Mouse (Mus musculus) 416B (cell line): ENCODE data around the gene Vkorc1.
A peak's percentile ranks its signal among the peaks of the same experiment; 100 is the strongest.

Source experiments
- DNase-seq: peaks from one replicate; pipeline ENCODE4 v3.0.0; 2011; ENCODE audit warnings: low read depth

Vkorc1 gene

DNA sequence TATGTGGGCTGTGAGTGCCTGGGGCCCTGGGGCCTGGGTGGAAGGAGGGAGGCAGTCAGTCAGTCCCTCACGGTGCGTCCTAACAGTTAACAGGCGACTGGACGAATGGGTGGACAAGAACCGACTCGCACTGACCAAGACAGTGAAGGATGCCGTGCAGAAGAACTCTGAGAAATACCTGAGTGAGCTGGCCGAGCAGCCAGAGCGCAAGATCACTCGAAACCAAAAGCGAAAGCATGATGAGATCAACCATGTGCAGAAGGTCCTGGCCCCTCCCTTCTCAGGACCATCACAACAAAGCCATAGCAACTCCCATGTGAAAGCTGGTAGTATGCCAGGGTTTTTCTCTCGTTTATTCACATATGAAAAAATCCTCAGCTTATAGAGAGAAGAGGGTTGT, 19.9 kb upstream of the Vkorc1 start:
- DNase-seq, result peak; percentile 72

DNA sequence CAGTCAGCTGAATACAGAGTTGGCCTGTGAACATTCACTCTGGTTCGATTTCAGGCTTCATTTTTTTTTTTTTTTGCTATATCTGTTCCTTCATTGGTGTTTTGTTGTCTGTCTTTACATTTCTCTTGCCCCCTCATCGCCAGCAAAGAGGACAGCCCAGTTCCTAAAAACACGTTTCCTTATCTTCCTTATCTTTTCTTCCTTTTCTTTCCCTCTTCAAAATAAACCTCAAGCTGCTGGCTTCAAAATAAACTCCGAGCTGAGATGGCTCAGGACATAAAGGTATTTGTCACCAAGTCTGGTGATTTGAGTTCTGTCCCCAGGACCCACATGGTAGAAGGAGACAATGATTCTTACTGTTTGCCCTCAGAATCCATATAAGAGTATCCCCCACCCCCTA, 17.5 kb upstream of the Vkorc1 start:
- DNase-seq, result no peak

- peak; percentile 95 for DNase-seq
These were observed 16.9 kb upstream of the Vkorc1 start, which contains the start of gene Kat8 for GRCm38 (mm10) chr7:127912190-127912871. Kat8 (plus strand) TSS chr7:127912516.

- DNase-seq, result no peak
These were observed 13.2 kb upstream of the Vkorc1 start for GRCm38 (mm10) chr7:127908656-127909055.

DNA sequence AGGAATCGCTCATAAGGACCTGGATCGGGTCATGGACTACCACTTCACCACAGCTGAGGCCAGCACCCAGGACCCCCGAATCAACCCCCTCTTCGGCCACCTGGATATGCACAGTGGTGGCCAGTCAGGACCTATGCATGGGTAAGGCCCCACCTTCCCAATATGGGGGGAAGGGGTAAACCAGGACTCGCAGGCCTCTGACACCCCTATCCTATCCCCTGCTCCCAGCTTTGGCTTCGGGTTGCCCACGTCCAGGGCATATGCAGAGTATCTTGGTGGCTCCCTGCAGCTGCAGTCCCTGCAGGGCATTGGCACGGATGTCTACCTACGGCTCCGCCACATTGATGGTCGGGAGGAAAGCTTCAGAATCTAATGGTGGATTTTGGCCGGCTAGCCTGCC, 12.5 kb upstream of the Vkorc1 start:
- no peak for DNase-seq

- peak; percentile 90 for DNase-seq
These were observed 8.8 kb upstream of the Vkorc1 start, which contains the start of gene Bckdk for GRCm38 (mm10) chr7:127903971-127904796. Bckdk (plus strand) TSS chr7:127904082.

DNA sequence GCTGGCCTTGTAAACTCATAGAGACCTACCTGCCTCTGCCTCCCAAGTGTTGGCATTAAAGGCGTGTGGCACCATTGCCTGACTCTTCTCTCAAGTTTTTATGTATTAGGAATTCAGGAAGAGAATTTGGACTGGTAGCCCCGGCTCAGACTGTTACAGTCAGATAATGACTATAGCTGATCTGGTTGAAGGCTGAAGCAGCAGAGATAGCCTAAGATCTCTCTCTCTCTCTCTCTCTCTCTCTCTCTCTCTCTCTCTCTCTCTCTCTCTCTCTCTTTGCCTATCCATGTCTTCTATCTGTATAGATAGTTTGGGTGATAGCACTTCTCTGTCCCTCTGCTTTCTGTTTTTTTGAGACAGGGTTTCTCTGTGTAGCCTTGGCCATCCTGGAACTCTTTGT, 6.4 kb upstream of the Vkorc1 start:
- no peak for DNase-seq

GRCm38 (mm10) chr7:127899997-127900396, 4.6 kb upstream of the Vkorc1 start:
- no peak for DNase-seq

DNA sequence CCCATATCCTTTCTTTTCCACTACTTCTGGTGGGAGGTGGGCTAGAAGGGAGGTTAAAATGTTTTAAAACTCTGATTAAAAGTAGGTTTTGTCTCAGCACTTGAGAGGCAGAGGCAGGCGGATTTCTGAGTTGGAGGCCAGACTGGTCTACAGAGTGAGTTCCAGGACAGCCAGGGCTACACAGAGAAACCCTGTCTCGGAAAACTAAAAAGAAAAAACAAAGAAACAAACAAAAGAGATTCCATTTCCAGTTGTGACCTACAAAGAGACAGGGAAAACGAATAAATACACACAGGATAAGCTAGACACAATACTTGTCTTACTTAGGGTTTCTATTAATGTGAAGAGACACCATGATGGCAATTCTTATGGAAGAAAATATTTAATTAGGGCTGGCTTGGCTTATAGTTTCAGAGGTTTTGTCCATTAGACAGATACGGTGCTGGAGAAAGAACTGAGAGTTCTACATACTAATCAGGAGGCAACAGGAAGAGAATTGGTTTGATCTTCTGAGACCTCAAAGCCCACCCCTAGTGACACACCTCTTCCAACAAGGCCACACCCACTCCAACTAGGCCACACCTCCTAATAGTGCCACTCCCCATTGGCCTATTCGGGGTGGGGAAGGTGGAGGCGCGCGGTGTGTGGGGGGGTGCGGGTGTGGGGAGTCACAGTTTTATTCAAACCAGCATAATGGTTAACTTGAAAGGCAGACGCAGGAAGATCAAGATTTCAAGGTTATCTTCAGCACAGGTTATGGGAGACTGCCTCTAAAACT, 3.0 kb upstream of the Vkorc1 start:
- DNase-seq, result no peak

- DNase-seq, result no peak
These were observed 2.1 kb upstream of the Vkorc1 start for GRCm38 (mm10) chr7:127897542-127897941.

DNA sequence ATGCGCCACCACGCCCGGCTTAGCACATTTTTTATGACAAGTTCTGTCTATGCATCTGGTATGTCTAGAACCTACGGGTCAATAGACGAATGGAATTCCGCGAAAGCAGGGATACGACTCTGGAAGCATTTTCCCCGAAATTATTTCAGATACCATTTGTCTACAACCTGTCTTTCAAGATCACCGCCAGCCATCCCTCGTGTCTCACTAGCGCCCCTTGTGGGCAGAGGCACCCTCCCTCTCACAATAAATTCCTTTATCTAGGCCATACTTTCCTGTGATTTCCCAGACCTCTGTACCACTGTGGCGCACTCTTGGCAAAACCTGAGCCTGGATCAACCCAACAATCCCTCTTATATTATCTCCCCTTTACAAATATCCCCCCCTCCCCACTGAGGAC, 967 bp upstream of the Vkorc1 start:
- DNase-seq, result peak; percentile 74

DNA sequence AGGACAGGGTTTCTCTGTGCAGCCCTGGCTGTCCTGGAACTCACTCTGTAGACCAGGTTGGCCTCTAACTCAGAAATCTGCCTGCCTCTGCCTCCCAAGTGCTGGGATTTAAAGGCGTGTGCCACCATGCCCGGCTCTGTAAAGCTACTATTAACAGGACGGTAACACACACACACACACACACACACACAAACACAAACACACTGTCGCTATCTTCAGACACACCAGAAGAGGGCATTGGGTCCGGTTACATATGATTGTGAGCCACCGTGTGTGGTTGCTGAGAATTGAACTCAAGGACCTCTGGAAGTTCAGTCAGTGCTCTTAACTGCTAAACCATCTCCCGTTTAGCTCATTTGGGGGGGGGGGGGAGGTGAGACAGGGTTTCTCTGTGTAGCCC, 474 bp upstream of the Vkorc1 start:
- peak; percentile 39 for DNase-seq

DNA sequence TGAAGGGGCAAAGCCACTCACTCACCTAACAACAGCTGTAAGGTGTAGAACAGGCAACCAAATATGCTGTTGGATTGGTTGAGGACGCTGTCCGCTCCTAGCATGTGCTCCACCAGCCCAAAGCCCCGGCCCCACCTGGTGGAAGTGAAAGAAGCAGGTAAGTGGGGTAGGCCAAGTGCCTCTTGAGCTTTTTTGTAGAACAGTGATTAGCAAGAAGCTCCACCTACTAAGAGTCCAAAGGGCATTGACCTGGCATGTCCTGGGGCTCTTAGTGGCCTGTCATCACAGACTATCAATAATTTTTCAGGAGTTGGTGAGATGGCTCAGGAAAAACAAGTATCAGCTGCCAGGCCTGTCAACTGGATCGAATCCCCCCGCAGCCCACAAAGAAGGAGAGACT, 937 bp downstream of the Vkorc1 start:
- DNase-seq, result no peak

DNA sequence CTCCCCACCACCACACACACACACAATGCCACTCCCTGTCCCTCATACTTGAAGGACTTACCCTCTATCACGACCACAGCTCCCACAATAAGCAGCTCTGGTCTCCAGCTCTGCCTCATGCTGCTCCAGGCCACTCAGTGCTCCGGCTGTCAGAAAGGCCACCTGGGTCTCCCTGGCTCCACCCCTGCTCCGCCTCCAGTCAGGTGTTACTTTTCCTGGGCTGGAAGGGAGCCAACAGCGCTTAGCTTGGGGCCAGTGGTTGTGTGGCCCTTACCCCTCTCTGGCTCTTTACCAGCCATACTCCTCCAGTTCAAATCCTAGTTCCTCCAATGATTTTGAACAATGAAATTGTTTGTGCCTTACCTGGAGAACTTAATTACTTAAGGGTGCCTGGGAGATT, 4.6 kb downstream of the Vkorc1 start, which contains the start of gene Prss53:
Prss53 (minus strand) TSS at position 173 of the 400 bp plus-strand sequence.
- DNase-seq, result no peak

- DNase-seq, result no peak
These were observed 6.6 kb downstream of the Vkorc1 start for GRCm38 (mm10) chr7:127888821-127889220.

- no peak for DNase-seq
These were observed 7.6 kb downstream of the Vkorc1 start for GRCm38 (mm10) chr7:127887781-127888180.

DNA sequence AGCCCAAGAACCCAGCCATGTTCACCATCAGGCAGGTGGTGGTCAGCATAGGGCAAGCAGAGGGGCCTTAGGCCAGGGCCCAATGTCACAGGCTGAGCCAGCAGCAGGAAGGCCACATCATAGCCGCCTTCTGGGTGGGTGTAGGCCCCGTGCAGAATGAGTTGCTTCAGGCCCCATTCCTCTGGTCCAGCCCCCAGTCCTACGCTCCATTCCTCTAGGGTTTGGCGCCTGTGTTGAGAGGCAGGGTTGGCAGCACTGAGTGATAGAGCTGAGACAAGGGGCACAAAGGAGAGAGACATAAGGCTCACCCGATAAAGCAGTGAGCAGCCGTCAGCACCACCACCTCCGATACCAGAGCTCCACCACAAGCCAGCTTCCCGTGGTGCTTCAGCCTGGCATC, 8.2 kb downstream of the Vkorc1 start:
- DNase-seq, result no peak

DNA sequence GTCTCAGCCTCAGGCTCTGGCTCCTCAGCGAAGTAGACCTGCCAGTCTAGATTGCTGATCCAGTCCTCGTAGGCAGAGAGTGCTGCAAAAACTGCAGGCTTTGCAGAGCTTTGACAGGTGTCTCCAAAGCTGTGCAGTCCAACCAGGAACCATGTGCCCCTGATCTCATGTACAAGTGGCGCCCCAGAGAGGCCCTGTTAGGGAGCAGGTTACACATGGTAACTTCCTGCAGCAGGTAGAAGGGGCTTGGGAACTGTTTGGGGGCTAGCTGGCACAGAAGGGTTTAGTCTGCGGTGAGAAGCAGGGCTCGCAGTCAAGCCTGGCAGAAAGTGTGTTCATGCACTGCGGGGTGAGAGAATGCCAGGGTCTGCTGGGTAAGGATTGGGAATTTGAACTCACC, 8.9 kb downstream of the Vkorc1 start:
- DNase-seq, result no peak

GRCm38 (mm10) chr7:127885951-127886350, 9.5 kb downstream of the Vkorc1 start:
- DNase-seq, result no peak

- DNase-seq, result no peak
These were observed 15.0 kb downstream of the Vkorc1 start for GRCm38 (mm10) chr7:127880431-127880830.

DNA sequence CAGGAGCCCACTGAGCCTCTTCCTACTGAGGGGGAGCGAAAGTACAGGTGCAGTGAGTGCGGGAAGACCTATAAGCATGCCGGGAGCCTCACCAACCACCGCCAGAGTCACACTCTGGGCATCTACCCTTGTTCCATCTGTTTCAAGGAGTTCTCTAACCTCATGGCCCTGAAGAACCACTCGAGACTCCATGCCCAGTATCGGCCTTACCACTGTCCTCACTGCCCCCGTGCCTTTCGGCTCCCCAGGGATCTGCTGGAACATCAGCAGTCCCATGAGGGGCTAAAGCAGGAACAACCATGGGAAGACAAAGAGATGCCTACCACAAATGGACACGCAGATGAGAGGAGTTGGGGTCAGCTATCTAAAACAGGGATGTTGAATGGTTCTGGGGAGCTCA, 16.1 kb downstream of the Vkorc1 start:
- no peak for DNase-seq
